Mouse (Mus musculus): ENCODE results near the gene Gm45753. TPM values are rescaled to one million over a fixed set of nuclear protein-coding genes. Genes with fewer than 3 reads are reported as not detected.

Gm45753 gene
- polyA plus RNA-seq, 1 experiment from 2014 or later = not detected

DNA sequence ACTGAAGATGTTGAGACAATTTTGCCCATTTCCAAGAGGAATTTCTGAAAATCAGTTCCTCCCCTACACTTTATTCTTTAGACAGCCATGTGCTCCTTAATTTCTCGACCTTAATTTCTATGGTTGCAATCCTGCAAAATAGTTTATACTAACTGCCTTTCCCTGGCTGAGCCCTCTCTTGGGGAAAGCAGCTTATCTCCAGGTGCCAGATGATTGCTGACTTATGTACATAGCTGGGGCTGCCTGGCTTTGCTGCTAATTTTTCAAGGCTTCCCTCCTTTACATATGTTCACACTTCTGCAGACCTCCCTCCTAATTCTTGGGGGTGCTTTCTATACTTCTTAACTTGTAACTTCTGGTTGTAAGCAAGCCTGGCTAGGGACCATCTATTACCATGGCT, 12.7 kb upstream of the Gm45753 start:
- Histone ChIP-seq H3K36me3 (replicated peaks) (no peaks in the 10 kb centered on the region), H3K4me1 (no peaks in the 10 kb centered on the region), H3K4me3 (no peak overlapping the region), H3K9me3 (no peaks in the 10 kb centered on the region), H3K27me3 (ENCODE audit: poor library complexity, severe bottlenecking) (no peaks in the 10 kb centered on the region), H3K27ac (no peak overlapping the region)
- no peak for DNase-seq (ENCODE audit: extremely low spot score, low spot score)
- whole genome bisulfite sequencing = 80% methylated on average over 1 of the region's 1 CpGs

- no peaks in the 10 kb centered on the region for H3K9me3 ChIP-seq
- DNase-seq (ENCODE audit: extremely low spot score, low spot score) = no peak
- 90% methylated on average over 4 of the region's 4 CpGs for WGBS
These were observed 2.7 kb upstream of the Gm45753 start for GRCm38 (mm10) chr8:45310967-45311366.

GRCm38 (mm10) chr8:45305479-45305878, 2.8 kb downstream of the Gm45753 start:
- WGBS = 88% methylated on average over 1 of the region's 1 CpGs
- Histone ChIP-seq H3K27me3 (ENCODE audit: poor library complexity, severe bottlenecking) (no peaks in the 10 kb centered on the region), H3K36me3 (replicated peaks) (no peaks in the 10 kb centered on the region), H3K9me3 (no peaks in the 10 kb centered on the region), H3K27ac (no peak overlapping the region), H3K4me3 (no peak overlapping the region), H3K4me1 (no peaks in the 10 kb centered on the region)
- no peak for DNase-seq (ENCODE audit: extremely low spot score, low spot score)

More at GRCm38 (mm10) chr8:45310967-45311366, 2.7 kb upstream of the Gm45753 start:
- Histone ChIP-seq H3K27me3 (ENCODE audit: poor library complexity, severe bottlenecking) (no peaks in the 10 kb centered on the region), H3K4me3 (no peak overlapping the region), H3K4me1 (no peaks in the 10 kb centered on the region), H3K36me3 (replicated peaks) (no peaks in the 10 kb centered on the region), H3K27ac (no peak overlapping the region)

- H3K27ac ChIP-seq = no peak overlapping the region
- H3K36me3 ChIP-seq (replicated peaks) = no peaks in the 10 kb centered on the region
- WGBS = 93% methylated on average over 3 of the region's 3 CpGs
- no peaks in the 10 kb centered on the region for H3K9me3 ChIP-seq
- no peaks in the 10 kb centered on the region for H3K27me3 ChIP-seq (ENCODE audit: poor library complexity, severe bottlenecking)
- no peak overlapping the region for H3K4me3 ChIP-seq
- H3K4me1 ChIP-seq = no peaks in the 10 kb centered on the region
- DNase-seq (ENCODE audit: extremely low spot score, low spot score) = no peak
These were observed 3.9 kb downstream of the Gm45753 start for GRCm38 (mm10) chr8:45304354-45304753.

GRCm38 (mm10) chr8:45302390-45302789, 5.9 kb downstream of the Gm45753 start:
- Histone ChIP-seq H3K27ac (no peak overlapping the region), H3K4me3 (no peak overlapping the region), H3K27me3 (ENCODE audit: poor library complexity, severe bottlenecking) (no peaks in the 10 kb centered on the region), H3K36me3 (replicated peaks) (no peaks in the 10 kb centered on the region), H3K4me1 (no peaks in the 10 kb centered on the region), H3K9me3 (no peaks in the 10 kb centered on the region)
- whole genome bisulfite sequencing = 75% methylated on average over 8 of the region's 8 CpGs
- DNase-seq (ENCODE audit: extremely low spot score, low spot score) = no peak

- H3K4me3 ChIP-seq = no peak overlapping the region
- H3K36me3 ChIP-seq (replicated peaks) = no peaks in the 10 kb centered on the region
- WGBS = 87% methylated on average over 6 of the region's 6 CpGs
- H3K27me3 ChIP-seq (ENCODE audit: poor library complexity, severe bottlenecking) = no peaks in the 10 kb centered on the region
- DNase-seq (ENCODE audit: extremely low spot score, low spot score) = no peak
- H3K27ac ChIP-seq = no peak overlapping the region
- H3K4me1 ChIP-seq = no peaks in the 10 kb centered on the region
- H3K9me3 ChIP-seq = peaks cover 5% of the 10 kb centered on the region; the same call in 1 of the 2 replicates
These were observed 13.0 kb downstream of the Gm45753 start for GRCm38 (mm10) chr8:45295276-45295675.

GRCm38 (mm10) chr8:45294687-45295086, 13.6 kb downstream of the Gm45753 start, which contains the start of gene Klkb1:
Klkb1 (minus strand) TSS chr8:45294859.
- no peak within 1 kb of the TSS for H3K4me3 ChIP-seq
- no peak within 1 kb of the TSS for H3K27ac ChIP-seq
- H3K27me3 ChIP-seq (ENCODE audit: poor library complexity, severe bottlenecking) = no peaks in the 10 kb centered on the region
- DNase-seq (ENCODE audit: extremely low spot score, low spot score) = no peak
- no peaks in the 10 kb centered on the region for H3K36me3 ChIP-seq (replicated peaks)
- H3K4me1 ChIP-seq = no peaks in the 10 kb centered on the region
- WGBS = 92% methylated on average over 7 of the region's 7 CpGs
- peaks cover 5% of the 10 kb centered on the region; the same call in 1 of the 2 replicates for H3K9me3 ChIP-seq

DNA sequence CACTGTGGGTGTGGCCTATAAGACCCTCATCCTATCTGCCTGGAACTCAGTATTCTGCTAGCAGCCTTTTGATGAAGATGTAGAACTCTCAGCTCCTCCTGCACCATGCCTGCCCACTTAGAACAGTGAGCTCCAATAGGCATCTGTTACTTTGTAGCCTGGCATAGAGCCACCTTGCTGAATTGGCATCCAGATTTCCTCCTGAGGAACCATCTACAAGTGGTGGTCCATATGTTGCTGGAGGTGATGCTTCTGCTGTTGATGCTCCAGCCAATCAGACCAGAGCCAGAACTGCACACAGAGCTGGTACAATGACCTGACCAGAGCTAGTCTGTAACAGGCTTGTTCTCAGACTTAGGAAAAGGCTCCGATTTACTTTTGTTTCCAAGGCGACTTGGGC, 16.5 kb downstream of the Gm45753 start:
- Histone ChIP-seq H3K9me3 (peaks cover 5% of the 10 kb centered on the region; the same call in 1 of the 2 replicates), H3K4me3 (no peak overlapping the region), H3K27ac (no peak overlapping the region), H3K4me1 (no peaks in the 10 kb centered on the region), H3K27me3 (ENCODE audit: poor library complexity, severe bottlenecking) (no peaks in the 10 kb centered on the region), H3K36me3 (replicated peaks) (no peaks in the 10 kb centered on the region)
- 91% methylated on average over 2 of the region's 2 CpGs for WGBS
- no peak for DNase-seq (ENCODE audit: extremely low spot score, low spot score)

- no peaks in the 10 kb centered on the region for H3K36me3 ChIP-seq (replicated peaks)
- WGBS = 82% methylated on average over 8 of the region's 8 CpGs
- no peak for DNase-seq (ENCODE audit: extremely low spot score, low spot score)
- no peaks in the 10 kb centered on the region; the same call in 1 of the 2 replicates for H3K9me3 ChIP-seq
- H3K27me3 ChIP-seq (ENCODE audit: poor library complexity, severe bottlenecking) = no peaks in the 10 kb centered on the region
- H3K4me1 ChIP-seq = 0 out of 2 replicates have a peak, but pooled peaks cover 4% of the 10 kb centered on the region
- H3K27ac ChIP-seq = no peak overlapping the region
- no peak overlapping the region for H3K4me3 ChIP-seq
These were observed 26.6 kb downstream of the Gm45753 start for GRCm38 (mm10) chr8:45281630-45282029.

DNA sequence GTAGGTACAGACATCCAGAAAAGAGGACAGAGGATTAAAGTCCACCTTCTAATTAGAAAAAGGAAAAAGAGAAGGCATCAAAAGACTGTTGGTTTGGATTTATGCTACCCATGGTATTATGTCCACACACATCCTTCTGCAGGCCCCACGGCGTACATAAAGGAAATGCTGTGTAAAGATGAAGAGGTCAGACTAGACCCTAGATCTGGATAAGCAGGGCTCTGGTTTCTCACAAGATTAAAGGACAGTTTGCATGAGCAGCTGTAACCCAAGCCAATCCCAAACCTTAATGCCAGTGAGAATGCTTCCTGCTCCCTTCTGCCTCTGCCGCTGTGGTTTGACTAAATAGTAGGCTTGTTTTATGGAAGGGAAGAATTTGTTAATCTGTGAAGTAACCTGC, 30.8 kb downstream of the Gm45753 start:
- Histone ChIP-seq H3K9me3 (no peaks in the 10 kb centered on the region; the same call in 1 of the 2 replicates), H3K4me3 (no peak overlapping the region), H3K27me3 (ENCODE audit: poor library complexity, severe bottlenecking) (no peaks in the 10 kb centered on the region), H3K4me1 (no peaks in the 10 kb centered on the region), H3K27ac (no peak overlapping the region), H3K36me3 (replicated peaks) (no peaks in the 10 kb centered on the region)
- no peak for DNase-seq (ENCODE audit: extremely low spot score, low spot score)
- 72% methylated on average over 3 of the region's 3 CpGs for WGBS

DNA sequence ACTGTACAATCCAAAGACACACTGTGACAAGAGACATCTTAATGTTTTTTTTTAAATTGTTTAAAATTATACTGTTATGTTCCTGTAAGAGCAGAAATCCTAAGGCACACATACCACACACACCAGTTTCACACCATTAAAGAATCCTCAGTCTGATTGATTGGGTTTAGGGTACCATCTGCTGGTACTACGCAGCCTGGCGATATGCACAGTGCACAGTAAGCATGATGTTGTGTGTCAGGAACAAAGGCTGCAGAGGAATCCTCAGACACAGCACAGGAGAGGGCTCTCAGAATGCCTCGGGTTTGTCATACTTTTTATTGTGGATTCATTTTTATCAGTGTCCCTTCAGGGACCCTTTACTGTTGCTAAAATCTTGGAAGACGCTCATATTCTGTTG, 33.9 kb downstream of the Gm45753 start:
- Histone ChIP-seq H3K4me3 (no peak overlapping the region), H3K4me1 (no peaks in the 10 kb centered on the region), H3K27me3 (ENCODE audit: poor library complexity, severe bottlenecking) (no peaks in the 10 kb centered on the region), H3K36me3 (replicated peaks) (no peaks in the 10 kb centered on the region), H3K27ac (no peak overlapping the region), H3K9me3 (no peaks in the 10 kb centered on the region)
- DNase-seq (ENCODE audit: extremely low spot score, low spot score) = no peak
- WGBS = 91% methylated on average over 4 of the region's 4 CpGs

DNA sequence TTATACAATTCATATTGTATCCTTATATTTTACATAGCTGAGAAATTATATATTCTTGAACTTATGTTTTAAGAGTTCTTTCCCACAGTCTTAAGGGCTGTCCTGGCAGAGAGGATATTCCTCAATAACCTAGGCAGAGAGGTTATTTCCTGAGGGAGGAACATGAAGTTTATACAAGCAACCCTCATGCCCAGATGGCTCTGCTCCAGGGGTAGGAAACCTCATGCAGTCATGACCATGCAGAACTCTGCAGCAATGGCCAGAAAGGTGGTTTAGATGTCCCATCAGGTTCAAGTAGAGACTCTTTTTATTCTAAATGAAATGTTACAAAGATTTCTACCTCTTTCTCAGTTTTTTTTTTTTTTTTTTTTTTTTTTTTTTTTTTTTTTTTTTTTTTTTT, 39.2 kb downstream of the Gm45753 start:
- H3K36me3 ChIP-seq (replicated peaks) = no peaks in the 10 kb centered on the region
- no peaks in the 10 kb centered on the region for H3K27me3 ChIP-seq (ENCODE audit: poor library complexity, severe bottlenecking)
- H3K27ac ChIP-seq = no peak overlapping the region
- H3K4me3 ChIP-seq = no peak overlapping the region
- no peak for DNase-seq (ENCODE audit: extremely low spot score, low spot score)
- H3K4me1 ChIP-seq = no peaks in the 10 kb centered on the region
- peaks cover 7% of the 10 kb centered on the region; the same call in 1 of the 2 replicates for H3K9me3 ChIP-seq

- peaks cover 7% of the 10 kb centered on the region; the same call in 1 of the 2 replicates for H3K9me3 ChIP-seq
- no peak for DNase-seq (ENCODE audit: extremely low spot score, low spot score)
These were observed 39.8 kb downstream of the Gm45753 start for GRCm38 (mm10) chr8:45268485-45268884.

More at GRCm38 (mm10) chr8:45268485-45268884, 39.8 kb downstream of the Gm45753 start:
- H3K27me3 ChIP-seq (ENCODE audit: poor library complexity, severe bottlenecking) = no peaks in the 10 kb centered on the region
- no peak overlapping the region for H3K27ac ChIP-seq
- no peaks in the 10 kb centered on the region for H3K4me1 ChIP-seq
- H3K36me3 ChIP-seq (replicated peaks) = no peaks in the 10 kb centered on the region
- H3K4me3 ChIP-seq = no peak overlapping the region
